Mouse (Mus musculus) liver, adult 2 months (tissue): ENCODE results near the gene Nepro.

Experiments used
- CTCF ChIP-seq: fragments of 200-500 bp; IDR thresholded peaks from 2 replicates; pipeline ENCODE4 v1.5.1; 2011; ENCODE audit warnings: low read depth, low read length, control low read depth
- POLR2A ChIP-seq: fragments of 200-500 bp; IDR thresholded peaks from 2 replicates; pipeline ENCODE4 v1.6.1; 2011; ENCODE audit warnings: low read length, control low read depth; ENCODE audit not compliant: insufficient read depth; ENCODE audit errors: extremely low read depth

DNA sequence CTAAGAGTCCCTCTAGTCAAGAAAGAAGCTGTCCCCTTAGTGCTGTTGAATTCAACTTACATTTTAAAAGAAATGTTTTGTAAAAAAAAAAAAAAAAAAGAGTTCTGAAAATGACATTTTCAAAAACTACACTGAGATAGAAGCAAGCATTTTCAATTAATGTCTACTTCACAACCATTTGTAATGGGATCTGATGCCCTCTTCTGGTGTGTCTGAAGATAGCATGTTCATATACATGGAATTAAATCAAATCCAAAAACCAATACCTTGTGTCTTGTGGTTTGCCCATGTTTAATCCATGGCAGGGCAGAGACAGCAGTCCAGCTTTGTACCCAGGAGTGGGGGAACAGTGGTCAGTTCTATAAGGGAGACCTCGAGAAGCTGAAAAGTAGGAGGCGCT lies 6.3 kb upstream of the Nepro start:
- TF ChIP-seq CTCF (no peak), POLR2A (no peak)
